Mouse (Mus musculus) stomach, postnatal 0 days (tissue): ENCODE measurements around the gene Dek. TPM values are rescaled to one million over a fixed set of nuclear protein-coding genes. Genes with fewer than 3 reads are reported as not detected.

Experiments
- ATAC-seq: fragments of 200-750 bp; cut with Nextera tagmentation; 2 replicates; pipeline ENCODE4 v1.8.0; 2017; ENCODE audit not compliant: low FRiP score, low TSS enrichment
- DNase-seq: peaks from one replicate; pipeline ENCODE4 v3.0.0-alpha.2; 2016; ENCODE audit warnings: low spot score
- H3K27ac ChIP-seq: fragments of 300-500 bp; sonication (generic); replicated peaks from 2 replicates; pipeline ENCODE4 v1.5.1; 2014; ENCODE audit warnings: mild to moderate bottlenecking, control low read depth
- H3K27me3 ChIP-seq: fragments of 300-500 bp; sonication (generic); 2 replicates; pipeline ENCODE4 v1.6.1; 2014; ENCODE audit warnings: low read length; ENCODE audit not compliant: control insufficient read depth, insufficient read depth
- H3K36me3 ChIP-seq: fragments of 300-500 bp; sonication (generic); 2 replicates; pipeline ENCODE4 v1.6.1; 2014; ENCODE audit warnings: low read length, mixed read lengths; ENCODE audit not compliant: control insufficient read depth, insufficient read depth
- H3K4me1 ChIP-seq: fragments of 300-500 bp; sonication (generic); replicated peaks from 2 replicates; pipeline ENCODE4 v1.6.1; 2014; ENCODE audit warnings: antibody characterized with exemption; ENCODE audit not compliant: control insufficient read depth, insufficient read depth
- H3K4me2 ChIP-seq: fragments of 300-500 bp; sonication (generic); replicated peaks from 2 replicates; pipeline ENCODE4 v1.6.1; 2014; ENCODE audit warnings: low read depth, mild to moderate bottlenecking, control low read depth, moderate library complexity
- H3K4me3 ChIP-seq: fragments of 300-500 bp; sonication (generic); 2 replicates; pipeline ENCODE4 v1.5.1; 2014; ENCODE audit warnings: low read depth, low read length, control low read depth
- H3K9ac ChIP-seq: fragments of 300-500 bp; sonication (generic); 2 replicates; pipeline ENCODE4 v1.6.1; 2014; ENCODE audit warnings: mild to moderate bottlenecking, low read length, control low read depth, mixed read lengths
- H3K9me3 ChIP-seq: fragments of 300-500 bp; sonication (generic); 2 replicates; pipeline ENCODE4 v1.6.1; 2016; ENCODE audit warnings: low read length; ENCODE audit not compliant: control insufficient read depth
- CTCF ChIP-seq: IDR thresholded peaks from 2 replicates; pipeline ENCODE4 v1.5.1; 2016; ENCODE audit warnings: antibody characterized with exemption, low read depth, mild to moderate bottlenecking, moderate library complexity
- EP300 ChIP-seq: optimal IDR thresholded peaks from 2 replicates; pipeline ENCODE3; 2016; ENCODE audit warnings: antibody characterized with exemption
- WGBS: fragments of 180-500 bp; shearing (Covaris S2); extraction: QIAGEN DNeasy Blood & Tissue Kit; methylation state at CpG from one replicate; pipeline ENCODE4 v1.1.7; 2014; 5-methylcytosine and 5-hydroxymethylcytosine counted together
- polyA plus RNA-seq: library from polyadenylated mRNA; unstranded; fragments of >200 nt; fragmentation: Nextera tagmentation; extraction: Ambion mirVana; gene quantifications from 2 replicates; pipeline ENCODE4 v1.2.1, GENCODE M21; 2015

Dek gene
- polyA plus RNA-seq, 1 experiment from 2014 or later, result 133 TPM

DNA sequence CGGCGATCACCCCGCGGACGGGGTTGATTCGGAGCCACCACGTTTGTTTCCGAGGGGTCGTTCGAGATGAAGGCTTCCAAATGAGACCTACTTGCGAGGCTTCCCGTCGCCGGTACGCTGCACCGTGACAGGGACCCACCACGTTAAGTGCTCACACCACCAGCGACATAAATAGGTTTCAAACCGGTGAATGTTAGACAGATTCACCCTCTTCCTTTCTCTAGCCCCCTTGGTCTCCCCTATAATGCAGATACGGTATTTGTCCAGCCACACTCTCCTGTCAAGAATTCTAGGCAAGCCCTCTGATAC lies 533 bp upstream of the Dek start:
- H3K36me3 ChIP-seq, result no peaks in the 10 kb centered on the region
- TF ChIP-seq CTCF, result no peak
- TF ChIP-seq EP300, result no peak
- H3K27me3 ChIP-seq, result no peaks in the 10 kb centered on the region
- no peaks in the 10 kb centered on the region for H3K9me3 ChIP-seq
- under 1% methylated on average over 20 of the region's 20 CpGs for WGBS
- ATAC-seq (0 out of 2 replicates have a peak, but pooled peaks have one; percentile 3), DNase-seq (no peak)
- H3K9ac ChIP-seq, result peak overlapping the region; percentile 96
- peak overlapping the region; percentile 100 for H3K27ac ChIP-seq
- no peaks in the 10 kb centered on the region for H3K4me1 ChIP-seq
- H3K4me2 ChIP-seq, result peak overlapping the region; percentile 70
- peak overlapping the region; percentile 96 for H3K4me3 ChIP-seq

DNA sequence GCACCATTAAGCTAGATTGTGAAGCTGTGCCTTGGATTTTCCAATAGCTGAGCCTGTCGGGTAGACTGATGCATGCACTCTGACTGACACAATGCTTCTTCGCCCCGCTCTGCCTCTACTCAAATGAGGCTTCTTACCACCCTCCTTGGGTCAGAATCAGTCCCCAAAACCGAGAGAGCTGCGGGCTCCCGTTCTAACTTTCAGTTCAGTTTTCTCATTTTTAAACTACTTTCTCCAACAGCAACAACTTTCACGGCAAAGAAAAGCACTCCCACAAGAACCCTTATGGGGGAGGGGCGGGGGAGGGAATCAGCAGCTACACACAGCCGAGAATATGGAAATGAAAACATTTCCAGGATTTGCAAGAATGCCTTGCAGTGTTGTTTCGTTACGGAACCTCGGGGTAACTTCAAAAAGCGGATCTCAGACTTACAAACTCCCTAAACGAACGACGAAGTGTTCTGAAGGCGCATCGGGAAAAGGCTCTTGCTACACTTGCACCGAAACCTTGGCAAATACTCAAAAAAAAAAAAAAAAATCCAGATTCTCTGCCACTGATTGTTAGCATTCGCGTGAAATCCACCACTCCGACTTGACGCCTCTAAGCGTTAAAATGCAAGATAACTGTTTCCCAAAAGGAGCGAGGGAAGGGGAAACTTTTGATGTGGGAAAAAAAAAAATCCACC lies 1.0 kb downstream of the Dek start:
- Histone ChIP-seq H3K27me3 (no peaks in the 10 kb centered on the region), H3K4me1 (no peaks in the 10 kb centered on the region), H3K36me3 (no peaks in the 10 kb centered on the region), H3K4me3 (peak overlapping the region; percentile 96), H3K27ac (peak overlapping the region; percentile 100), H3K9me3 (no peaks in the 10 kb centered on the region), H3K4me2 (peak overlapping the region; percentile 78), H3K9ac (peak overlapping the region; percentile 96)
- DNase-seq, result peak; percentile 60
- under 1% methylated on average over 25 of the region's 25 CpGs for WGBS
- ATAC-seq, result no peak
- TF ChIP-seq CTCF (no peak), EP300 (no peak)

DNA sequence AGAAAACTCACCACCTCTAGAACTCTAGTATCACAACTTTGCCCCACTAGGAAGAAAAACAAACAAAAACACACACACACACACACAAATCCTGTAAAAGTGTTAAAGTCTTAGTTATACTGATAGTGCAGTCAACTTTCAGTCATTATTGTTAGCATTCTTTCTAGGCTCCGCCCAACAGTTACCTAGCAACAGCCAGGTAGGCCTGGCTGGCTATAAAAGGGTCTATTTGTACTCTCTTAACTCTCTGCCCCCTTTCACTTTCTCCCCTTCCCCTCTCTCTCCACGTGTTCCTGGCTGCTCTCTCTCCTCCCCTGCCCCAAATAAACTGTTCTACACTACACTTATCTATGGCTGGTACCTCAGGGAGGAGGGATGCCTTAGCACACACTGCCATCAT lies 1.9 kb downstream of the Dek start:
- no peaks in the 10 kb centered on the region for H3K4me1 ChIP-seq
- no peak overlapping the region for H3K9ac ChIP-seq
- H3K9me3 ChIP-seq, result no peaks in the 10 kb centered on the region
- no peak for TF ChIP-seq EP300
- no peak for TF ChIP-seq CTCF
- WGBS, result 13% methylated on average over 2 of the region's 2 CpGs
- peaks cover 2% of the 10 kb centered on the region; the same call in 1 of the 2 replicates for H3K36me3 ChIP-seq
- peak overlapping the region; percentile 78 for H3K4me2 ChIP-seq
- DNase-seq (no peak), ATAC-seq (no peak)
- no peaks in the 10 kb centered on the region for H3K27me3 ChIP-seq
- no peak overlapping the region for H3K27ac ChIP-seq
- peak overlapping the region; percentile 96 for H3K4me3 ChIP-seq

DNA sequence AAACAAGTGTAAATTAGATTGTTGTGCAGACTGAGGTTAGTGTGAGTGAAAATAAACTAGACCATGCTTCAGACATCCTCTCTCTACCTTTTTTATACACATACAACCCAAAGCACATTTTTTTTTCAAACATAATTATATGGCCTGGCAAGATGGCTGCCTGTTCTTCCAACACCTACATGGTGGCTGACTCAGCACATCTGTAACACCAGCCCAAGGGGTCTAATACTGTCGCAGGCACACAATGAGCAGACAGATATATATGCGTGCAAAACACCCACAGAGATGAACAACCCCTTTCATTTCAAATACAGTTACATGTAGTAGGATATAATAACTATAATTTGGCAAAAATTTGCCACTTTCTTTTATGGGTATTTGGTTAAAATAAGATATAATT lies 5.4 kb downstream of the Dek start:
- WGBS, result 89% methylated on average over 2 of the region's 2 CpGs
- no peaks in the 10 kb centered on the region for H3K27me3 ChIP-seq
- ATAC-seq (no peak), DNase-seq (no peak)
- H3K9me3 ChIP-seq, result no peaks in the 10 kb centered on the region
- TF ChIP-seq EP300 (no peak), CTCF (no peak)
- peaks cover 7% of the 10 kb centered on the region; the same call in 1 of the 2 replicates for H3K36me3 ChIP-seq
- no peak overlapping the region for H3K4me3 ChIP-seq
- no peaks in the 10 kb centered on the region for H3K4me1 ChIP-seq
- no peak overlapping the region for H3K4me2 ChIP-seq
- H3K9ac ChIP-seq, result no peak overlapping the region
- H3K27ac ChIP-seq, result no peak overlapping the region

DNA sequence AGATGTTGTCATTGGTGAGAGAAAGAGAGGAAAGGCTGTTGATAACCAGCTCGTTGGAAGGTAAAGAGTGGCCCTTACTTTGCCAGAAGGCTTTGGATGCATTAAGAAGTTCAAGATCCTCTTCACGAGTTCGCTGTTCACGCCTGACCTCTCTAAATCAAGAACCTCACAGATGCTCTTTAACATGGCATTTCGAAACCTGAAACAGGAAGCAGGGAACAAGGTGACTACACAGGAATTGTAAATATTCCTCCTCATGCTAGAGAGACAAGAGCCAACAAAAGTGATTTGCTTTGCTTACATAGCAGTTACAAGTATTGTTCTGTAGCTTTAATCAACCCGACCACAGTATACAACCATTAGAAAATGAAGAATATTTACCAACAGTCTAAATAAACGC lies 6.7 kb downstream of the Dek start:
- Histone ChIP-seq H3K27ac (no peak overlapping the region), H3K9ac (no peak overlapping the region), H3K27me3 (no peaks in the 10 kb centered on the region), H3K4me3 (no peak overlapping the region), H3K4me1 (no peaks in the 10 kb centered on the region), H3K9me3 (no peaks in the 10 kb centered on the region), H3K36me3 (peaks cover 7% of the 10 kb centered on the region; the same call in 1 of the 2 replicates), H3K4me2 (no peak overlapping the region)
- no peak for TF ChIP-seq EP300
- no peak for TF ChIP-seq CTCF
- ATAC-seq, result no peak
- no peak for DNase-seq
- WGBS, result 66% methylated on average over 7 of the region's 7 CpGs

DNA sequence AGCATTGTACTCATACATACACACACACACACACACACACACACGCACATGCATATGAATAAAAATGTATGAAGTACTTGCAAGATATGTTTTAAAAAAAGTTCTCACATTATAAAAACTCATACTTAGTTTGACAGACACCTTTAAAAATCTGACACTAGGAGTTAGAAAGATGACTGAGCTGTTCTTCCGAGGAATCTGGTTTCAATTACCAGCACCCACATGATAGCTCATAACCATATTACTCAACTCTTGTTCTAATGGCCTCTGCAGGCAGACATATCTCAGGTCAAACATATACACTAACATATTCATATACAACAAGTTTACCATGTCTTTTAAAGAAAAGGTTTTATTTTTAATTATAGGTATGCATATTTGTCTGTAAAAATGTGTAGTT lies 9.4 kb downstream of the Dek start:
- H3K9me3 ChIP-seq, result no peaks in the 10 kb centered on the region
- no peak overlapping the region for H3K4me3 ChIP-seq
- ATAC-seq (no peak), DNase-seq (no peak)
- H3K27me3 ChIP-seq, result no peaks in the 10 kb centered on the region
- no peaks in the 10 kb centered on the region for H3K4me1 ChIP-seq
- no peak overlapping the region for H3K4me2 ChIP-seq
- H3K9ac ChIP-seq, result no peak overlapping the region
- no peak for TF ChIP-seq EP300
- no peak for TF ChIP-seq CTCF
- H3K27ac ChIP-seq, result no peak overlapping the region
- H3K36me3 ChIP-seq, result peaks cover 7% of the 10 kb centered on the region; the same call in 1 of the 2 replicates
- WGBS, result 84% methylated on average over 2 of the region's 2 CpGs
